ENCODE assay signal across 24 mouse cellular contexts in the genomic region with DNA sequence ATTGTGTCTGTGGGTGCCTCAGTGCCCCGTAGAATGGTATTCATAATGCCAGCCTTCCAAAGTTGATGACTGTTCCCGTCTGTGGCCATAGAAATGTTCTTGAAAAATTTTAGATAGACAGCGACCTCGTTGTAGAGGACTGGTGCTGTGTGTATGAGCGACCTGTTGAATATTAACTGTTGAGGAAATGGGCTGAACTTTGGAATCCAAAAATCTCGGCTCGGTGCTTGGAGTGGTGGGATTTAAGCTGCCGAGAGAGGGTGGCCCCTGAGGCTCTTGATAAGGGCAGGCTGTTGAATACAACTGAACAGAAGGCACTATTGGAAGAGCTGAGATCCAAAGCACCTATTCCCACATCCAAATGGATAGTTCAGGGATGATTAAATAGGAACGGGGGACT. TPM values are rescaled to one million over a fixed set of nuclear protein-coding genes. Genes with fewer than 3 reads are reported as not detected.
A peak's percentile ranks its signal among the peaks of the same experiment; 100 is the strongest.
DNase-seq lines count a peak whose midpoint lies in the region; ATAC-seq and TF ChIP-seq lines count a peak whose summit lies in the region.
"Had no signal": no experiment of that assay in that cellular context is flagged by ENCODE, and none has a peak within 500 bp of the region (broad histone marks: within the 10 kb centered on the region; RNA-seq: fewer than 3 reads in every experiment).

No protein-coding gene starts in this region.

- no peaks in the 10 kb centered on the region for H3K27me3 ChIP-seq in lung, embryonic 14.5 days (ENCODE audit: insufficient read depth, low read length)
- no peaks in the 10 kb centered on the region for H3K27me3 ChIP-seq in intestine, postnatal 0 days (replicated peaks; ENCODE audit: control insufficient read depth, insufficient read depth, low read length)
- H3K27me3 ChIP-seq in liver, embryonic 16.5 days (ENCODE audit: control insufficient read depth, insufficient read depth, low read depth, low read length), result no peaks in the 10 kb centered on the region
- H3K27me3 ChIP-seq: embryonic facial prominence, embryonic 15.5 days; forebrain, embryonic 15.5 days; hindbrain, embryonic 12.5 days; limb, embryonic 15.5 days; neural tube, embryonic 15.5 days; Patski had no signal

- H3K9ac ChIP-seq in lung, embryonic 14.5 days, result no peak overlapping the region
- 0 out of 2 replicates have a peak overlapping the region, but pooled peaks have one; percentile 11 for H3K9ac ChIP-seq in intestine, postnatal 0 days (ENCODE audit: low read depth, low read length)
- no peak overlapping the region for H3K9ac ChIP-seq in liver, embryonic 16.5 days (ENCODE audit: low read depth, low read length)
- H3K9ac ChIP-seq: embryonic facial prominence, embryonic 15.5 days; forebrain, embryonic 15.5 days; hindbrain, embryonic 12.5 days; limb, embryonic 15.5 days; neural tube, embryonic 15.5 days had no signal

- no peak overlapping the region for H3K4me2 ChIP-seq in lung, embryonic 14.5 days
- H3K4me2 ChIP-seq in intestine, postnatal 0 days (replicated peaks; ENCODE audit: low read depth), result peak overlapping the region; percentile 37
- H3K4me2 ChIP-seq in liver, embryonic 16.5 days (ENCODE audit: low read depth, low read length), result peak overlapping the region; percentile 33; the same call in 1 of the 2 replicates
- H3K4me2 ChIP-seq: embryonic facial prominence, embryonic 15.5 days; forebrain, embryonic 15.5 days; hindbrain, embryonic 12.5 days; limb, embryonic 15.5 days; midbrain, embryonic 11.5 days; neural tube, embryonic 15.5 days had no signal

- TF ChIP-seq CTCF in lung, embryonic 14.5 days (IDR thresholded peaks at IDR 0.05; ENCODE audit: low read depth), result no peak
- TF ChIP-seq CTCF in intestine, postnatal 0 days (IDR thresholded peaks at IDR 0.05; ENCODE audit: low read depth), result no peak

- ATAC-seq in lung, embryonic 14.5 days (ENCODE audit: insufficient read depth), result peak; percentile 10; the same call in 1 of the 2 replicates
- ATAC-seq in intestine, postnatal 0 days, result peak; percentile 23; the same call in 1 of the 2 replicates
- peak; percentile 60 for ATAC-seq in liver, embryonic 16.5 days (ENCODE audit: low read depth)
- no peak for ATAC-seq in monocyte, adult 5-6 weeks (replicated peaks; ENCODE audit: insufficient number of reproducible peaks, low FRiP score, low TSS enrichment, poor library complexity, severe bottlenecking)
- ATAC-seq: forebrain, embryonic 15.5 days; Patski had no signal

- H3K9me3 ChIP-seq in lung, embryonic 14.5 days (ENCODE audit: low read depth, low read length), result no peaks in the 10 kb centered on the region
- H3K9me3 ChIP-seq in intestine, postnatal 0 days (ENCODE audit: control insufficient read depth), result no peaks in the 10 kb centered on the region
- H3K9me3 ChIP-seq in liver, embryonic 16.5 days (replicated peaks; ENCODE audit: control insufficient read depth, low read length), result no peaks in the 10 kb centered on the region
- H3K9me3 ChIP-seq: embryonic facial prominence, embryonic 15.5 days; forebrain, embryonic 15.5 days; hindbrain, embryonic 12.5 days; limb, embryonic 15.5 days; neural tube, embryonic 15.5 days had no signal

- no peak overlapping the region for H3K27ac ChIP-seq in lung, embryonic 14.5 days (ENCODE audit: low read depth)
- no peak overlapping the region for H3K27ac ChIP-seq in intestine, postnatal 0 days (ENCODE audit: low read depth, low read length)
- peak overlapping the region; percentile 70 for H3K27ac ChIP-seq in liver, embryonic 16.5 days (ENCODE audit: low read length)
- H3K27ac ChIP-seq: embryonic facial prominence, embryonic 15.5 days; forebrain, embryonic 15.5 days; hindbrain, embryonic 12.5 days; limb, embryonic 15.5 days; macrophage; neural tube, embryonic 15.5 days; stomach, postnatal 0 days had no signal

- 0 out of 2 replicates have a peak, but pooled peaks cover 5% of the 10 kb centered on the region for H3K4me1 ChIP-seq in lung, embryonic 14.5 days (ENCODE audit: insufficient read depth)
- H3K4me1 ChIP-seq in intestine, postnatal 0 days (replicated peaks; ENCODE audit: control insufficient read depth, insufficient read depth, low read length), result peaks cover 9% of the 10 kb centered on the region
- peaks cover 10% of the 10 kb centered on the region for H3K4me1 ChIP-seq in liver, embryonic 16.5 days (ENCODE audit: control insufficient read depth, low read depth, low read length)
- H3K4me1 ChIP-seq: limb, embryonic 15.5 days had no signal

- 59% methylated on average over 9 of the region's 9 CpGs for WGBS in lung, embryonic 14.5 days
- WGBS in intestine, postnatal 0 days, result 44% methylated on average over 9 of the region's 9 CpGs
- 69% methylated on average over 9 of the region's 9 CpGs for WGBS in liver, embryonic 16.5 days (ENCODE audit: insufficient replicate concordance)

- no peak overlapping the region for H3K4me3 ChIP-seq in lung, embryonic 14.5 days (ENCODE audit: low read depth, low read length)
- H3K4me3 ChIP-seq in intestine, postnatal 0 days (ENCODE audit: low read depth, low read length), result no peak overlapping the region
- H3K4me3 ChIP-seq in liver, embryonic 16.5 days (ENCODE audit: low read depth, low read length), result no peak overlapping the region
- H3K4me3 ChIP-seq: embryonic facial prominence, embryonic 15.5 days; forebrain, embryonic 15.5 days; hindbrain, embryonic 12.5 days; limb, embryonic 15.5 days; neural tube, embryonic 15.5 days had no signal

- no peaks in the 10 kb centered on the region for H3K36me3 ChIP-seq in lung, embryonic 14.5 days (ENCODE audit: insufficient read depth)
- no peaks in the 10 kb centered on the region for H3K36me3 ChIP-seq in intestine, postnatal 0 days (ENCODE audit: control insufficient read depth, insufficient read depth)
- H3K36me3 ChIP-seq in liver, embryonic 16.5 days (ENCODE audit: control insufficient read depth, insufficient read depth), result no peaks in the 10 kb centered on the region
- H3K36me3 ChIP-seq: embryonic facial prominence, embryonic 15.5 days; forebrain, embryonic 15.5 days; hindbrain, embryonic 12.5 days; limb, embryonic 15.5 days; neural tube, embryonic 15.5 days had no signal

- DNase-seq in kidney, adult 8-10 months, result peak; percentile 15 to 21
- DNase-seq in kidney, adult 11 months, result no peak
- no peak for DNase-seq in lung, embryonic 14.5 days
- DNase-seq in lung, postnatal 10 days, result no peak
- no peak for DNase-seq in right cerebral cortex, postnatal 4 days
- DNase-seq: adrenal gland, postnatal 36 days; cerebellum, adult 11 months; cerebellum, adult 9-11 months; gastrocnemius, postnatal 14 days; heart, adult 18-20 months; left cerebral cortex, postnatal 4 days; thymus, adult 2 months had no signal

RNA-seq across cellular contexts. Expression of gene Prkaa1, which starts 11.0 kb away (rescaled TPM):
- polyA plus RNA-seq in lung, embryonic 14.5 days (2014; fragmentation: Nextera tagmentation; extraction: Ambion mirVana), result 22.3 and 23.3 TPM in 2 replicates
- polyA plus RNA-seq in intestine, postnatal 0 days (2015; fragmentation: Nextera tagmentation; extraction: Ambion mirVana), result 16.6 and 17.8 TPM in 2 replicates
- 11.8 and 12.3 TPM in 2 replicates for polyA plus RNA-seq in liver, embryonic 16.5 days (2015; fragmentation: Nextera tagmentation; extraction: Ambion mirVana)
- 22.9 to 33.6 TPM (median 26.5 TPM) in 3 replicates for total RNA-seq in monocyte, adult 5-6 weeks (2017)

RNA-seq across cellular contexts. Expression of gene Ttc33, which starts 30.7 kb away (rescaled TPM):
- polyA plus RNA-seq in lung, embryonic 14.5 days (2014; fragmentation: Nextera tagmentation; extraction: Ambion mirVana), result 41.9 and 44.6 TPM in 2 replicates
- polyA plus RNA-seq in intestine, postnatal 0 days (2015; fragmentation: Nextera tagmentation; extraction: Ambion mirVana), result 26.0 and 28.8 TPM in 2 replicates
- 14.1 and 16.1 TPM in 2 replicates for polyA plus RNA-seq in liver, embryonic 16.5 days (2015; fragmentation: Nextera tagmentation; extraction: Ambion mirVana)
- total RNA-seq in monocyte, adult 5-6 weeks (2017), result 22.5 to 48.1 TPM (median 41.8 TPM) in 3 replicates

RNA-seq across cellular contexts. Expression of gene Rpl37, which starts 38.2 kb away (rescaled TPM):
- polyA plus RNA-seq in lung, embryonic 14.5 days (2014; fragmentation: Nextera tagmentation; extraction: Ambion mirVana), result 683 and 808 TPM in 2 replicates
- 520 and 549 TPM in 2 replicates for polyA plus RNA-seq in intestine, postnatal 0 days (2015; fragmentation: Nextera tagmentation; extraction: Ambion mirVana)
- polyA plus RNA-seq in liver, embryonic 16.5 days (2015; fragmentation: Nextera tagmentation; extraction: Ambion mirVana), result 249 and 306 TPM in 2 replicates
- 582 to 671 TPM (median 653 TPM) in 3 replicates for total RNA-seq in monocyte, adult 5-6 weeks (2017)

RNA-seq across cellular contexts. Expression of gene Card6, which starts 46.3 kb away (rescaled TPM):
- 1.7 and 2.2 TPM in 2 replicates for polyA plus RNA-seq in lung, embryonic 14.5 days (2014; fragmentation: Nextera tagmentation; extraction: Ambion mirVana)
- polyA plus RNA-seq in intestine, postnatal 0 days (2015; fragmentation: Nextera tagmentation; extraction: Ambion mirVana), result 1.5 and 2.1 TPM in 2 replicates
- 1.5 and 1.7 TPM in 2 replicates for polyA plus RNA-seq in liver, embryonic 16.5 days (2015; fragmentation: Nextera tagmentation; extraction: Ambion mirVana)
- 8.2 to 42.9 TPM (median 22.5 TPM) in 3 replicates for total RNA-seq in monocyte, adult 5-6 weeks (2017)

Comparison
In these comparisons a context has a peak if more than half of its experiments do, and no peak if none do; other contexts are left out.
1. DNase-seq: peak in kidney, adult 8-10 months (2 of 2); none in kidney, adult 11 months (single experiment), lung, embryonic 14.5 days (single experiment), lung, postnatal 10 days (single experiment) and right cerebral cortex, postnatal 4 days (single experiment).